Mouse (Mus musculus) midbrain, postnatal 0 days (tissue): ENCODE results near the gene Il31. TPM values are rescaled to one million over a fixed set of nuclear protein-coding genes. Genes with fewer than 3 reads are reported as not detected.

Source experiments
- ATAC-seq: fragments of 200-750 bp; cut with Nextera tagmentation; 2 replicates; pipeline ENCODE4 v1.8.0; 2017; ENCODE audit warnings: moderate number of reproducible peaks, mild to moderate bottlenecking, moderate TSS enrichment, moderate library complexity; ENCODE audit not compliant: low FRiP score
- DNase-seq: peaks from one replicate; pipeline ENCODE4 v3.0.0-alpha.2; 2015; ENCODE audit warnings: low spot score
- H3K27ac ChIP-seq: fragments of 300-500 bp; sonication (generic); 2 replicates; pipeline ENCODE4 v1.5.1; 2014; ENCODE audit warnings: low read depth, mild to moderate bottlenecking, low read length, mixed read lengths
- H3K27me3 ChIP-seq: fragments of 300-500 bp; sonication (generic); 2 replicates; pipeline ENCODE4 v1.6.1; 2014; ENCODE audit warnings: low read length, control low read depth, mixed read lengths; ENCODE audit not compliant: insufficient read depth
- H3K36me3 ChIP-seq: fragments of 300-500 bp; sonication (generic); 2 replicates; pipeline ENCODE4 v1.6.1; 2014; ENCODE audit warnings: low read length, control low read depth, mixed read lengths; ENCODE audit not compliant: insufficient read depth
- H3K4me1 ChIP-seq: fragments of 300-500 bp; sonication (generic); 2 replicates; pipeline ENCODE4 v1.6.1; 2014; ENCODE audit warnings: mild to moderate bottlenecking, control low read depth, antibody characterized with exemption, low read length, mixed read lengths; ENCODE audit not compliant: insufficient read depth
- H3K4me2 ChIP-seq: fragments of 300-500 bp; sonication (generic); 2 replicates; pipeline ENCODE4 v1.6.1; 2014; ENCODE audit warnings: low read depth, mild to moderate bottlenecking, low read length, mixed read lengths; ENCODE audit not compliant: poor library complexity, severe bottlenecking
- H3K4me3 ChIP-seq: fragments of 300-500 bp; sonication (generic); 2 replicates; pipeline ENCODE4 v1.5.1; 2014; ENCODE audit warnings: low read depth, mild to moderate bottlenecking, low read length, moderate library complexity
- H3K9ac ChIP-seq: fragments of 300-500 bp; sonication (generic); replicated peaks from 2 replicates; pipeline ENCODE4 v1.6.1; 2014; ENCODE audit warnings: mild to moderate bottlenecking, low read length, moderate library complexity, mixed read lengths; ENCODE audit not compliant: poor library complexity, severe bottlenecking
- H3K9me3 ChIP-seq: fragments of 300-500 bp; sonication (generic); 2 replicates; pipeline ENCODE4 v1.6.1; 2016; ENCODE audit warnings: low read length, control low read depth
- CTCF ChIP-seq: IDR thresholded peaks from 2 replicates; pipeline ENCODE4 v1.5.1; 2016; ENCODE audit warnings: antibody characterized with exemption, mild to moderate bottlenecking
- WGBS: fragments of 180-500 bp; shearing (Covaris S2); extraction: QIAGEN DNeasy Blood & Tissue Kit; methylation state at CpG from one replicate; pipeline ENCODE4 v1.1.7; 2014; 5-methylcytosine and 5-hydroxymethylcytosine counted together
- polyA plus RNA-seq: library from polyadenylated mRNA; unstranded; fragments of >200 nt; fragmentation: Nextera tagmentation; extraction: Ambion mirVana; gene quantifications from 2 replicates; pipeline ENCODE4 v1.2.1, GENCODE M21; 2015
- total RNA-seq: library from RNA; depleted of rRNA; stranded (reverse); fragments of >200 nt; gene quantifications from 2 replicates; pipeline ENCODE4 v1.2.3, GENCODE M21; 2014

Gene Il31
- total and polyA plus RNA-seq, 2 experiments from 2014 or later, result not detected

GRCm38 (mm10) chr5:123524393-123524750 is 35.1 kb upstream of the Il31 start:
- Histone ChIP-seq H3K4me1 (peaks cover 4% of the 10 kb centered on the region; the same call in 1 of the 2 replicates), H3K27ac (peak overlapping the region; percentile 60; the same call in 1 of the 2 replicates), H3K4me3 (peak overlapping the region; percentile 73), H3K9ac (peak overlapping the region; percentile 51), H3K4me2 (peak overlapping the region; percentile 83), H3K27me3 (no peaks in the 10 kb centered on the region), H3K9me3 (no peaks in the 10 kb centered on the region), H3K36me3 (peaks cover 14% of the 10 kb centered on the region)
- under 1% methylated on average over 25 of the region's 27 CpGs for WGBS
- ATAC-seq (peak; percentile 87), DNase-seq (no peak)
- TF ChIP-seq CTCF, result peak; percentile 15; the same call in 1 of the 2 replicates

- Histone ChIP-seq H3K36me3 (peaks cover 9% of the 10 kb centered on the region), H3K4me3 (peak within 1 kb of the TSS; percentile 73), H3K9me3 (no peaks in the 10 kb centered on the region), H3K27ac (peak within 1 kb of the TSS; percentile 60; the same call in 1 of the 2 replicates), H3K4me2 (peak within 1 kb of the TSS; percentile 96), H3K9ac (peak within 1 kb of the TSS; percentile 55), H3K4me1 (peaks cover 4% of the 10 kb centered on the region; the same call in 1 of the 2 replicates), H3K27me3 (no peaks in the 10 kb centered on the region)
- ATAC-seq (peak; percentile 97), DNase-seq (peak; percentile 99)
- TF ChIP-seq CTCF, result peak; percentile 17; the same call in 1 of the 2 replicates
- under 1% methylated on average over 64 of the region's 82 CpGs for WGBS
These were observed 34.6 kb upstream of the Il31 start, which contains the start of gene Diablo for GRCm38 (mm10) chr5:123523692-123524392. Gene Diablo (minus strand): TSS chr5:123524176.

- no peak for TF ChIP-seq CTCF
- H3K4me2 ChIP-seq, result no peak overlapping the region
- H3K27me3 ChIP-seq, result no peaks in the 10 kb centered on the region
- H3K36me3 ChIP-seq, result peaks cover 6% of the 10 kb centered on the region
- H3K4me3 ChIP-seq, result no peak overlapping the region
- WGBS, result 96% methylated on average over 1 of the region's 1 CpGs
- H3K27ac ChIP-seq, result no peak overlapping the region
- H3K9me3 ChIP-seq, result no peaks in the 10 kb centered on the region
- DNase-seq, result no peak
- peaks cover 4% of the 10 kb centered on the region; the same call in 1 of the 2 replicates for H3K4me1 ChIP-seq
- ATAC-seq, result no peak
- no peak overlapping the region for H3K9ac ChIP-seq
These were observed 32.9 kb upstream of the Il31 start for GRCm38 (mm10) chr5:123522166-123522565.

- H3K27ac ChIP-seq, result no peak overlapping the region
- DNase-seq (no peak), ATAC-seq (no peak)
- H3K4me2 ChIP-seq, result no peak overlapping the region
- H3K9me3 ChIP-seq, result no peaks in the 10 kb centered on the region
- 70% methylated on average over 1 of the region's 1 CpGs for WGBS
- H3K4me3 ChIP-seq, result no peak overlapping the region
- peaks cover 11% of the 10 kb centered on the region for H3K36me3 ChIP-seq
- H3K27me3 ChIP-seq, result no peaks in the 10 kb centered on the region
- no peak for TF ChIP-seq CTCF
- peaks cover 4% of the 10 kb centered on the region; the same call in 1 of the 2 replicates for H3K4me1 ChIP-seq
- no peak overlapping the region for H3K9ac ChIP-seq
These were observed 32.3 kb upstream of the Il31 start for GRCm38 (mm10) chr5:123521621-123522020.

- WGBS, result 84% methylated on average over 9 of the region's 9 CpGs
- Histone ChIP-seq H3K4me1 (peaks cover 4% of the 10 kb centered on the region; the same call in 1 of the 2 replicates), H3K27me3 (no peaks in the 10 kb centered on the region), H3K9ac (no peak overlapping the region), H3K9me3 (no peaks in the 10 kb centered on the region), H3K4me2 (no peak overlapping the region), H3K27ac (no peak overlapping the region), H3K36me3 (peaks cover 14% of the 10 kb centered on the region), H3K4me3 (no peak overlapping the region)
- no peak for TF ChIP-seq CTCF
- ATAC-seq (no peak), DNase-seq (no peak)
These were observed 31.4 kb upstream of the Il31 start for GRCm38 (mm10) chr5:123520666-123521065.

- Histone ChIP-seq H3K4me1 (no peaks in the 10 kb centered on the region), H3K27me3 (no peaks in the 10 kb centered on the region), H3K36me3 (peaks cover 30% of the 10 kb centered on the region), H3K9ac (no peak overlapping the region), H3K4me2 (no peak overlapping the region), H3K4me3 (no peak overlapping the region), H3K27ac (no peak overlapping the region), H3K9me3 (no peaks in the 10 kb centered on the region)
- ATAC-seq (no peak), DNase-seq (no peak)
- WGBS, result 92% methylated on average over 5 of the region's 5 CpGs
- TF ChIP-seq CTCF, result no peak
These were observed 25.6 kb upstream of the Il31 start for GRCm38 (mm10) chr5:123514871-123515270.
